Mouse (Mus musculus) liver, embryonic 16.5 days (tissue): ENCODE measurements around the gene Bmper. TPM values are rescaled to one million over a fixed set of nuclear protein-coding genes. Genes with fewer than 3 reads are reported as not detected.

Source experiments
- ATAC-seq: fragments of 200-750 bp; cut with Nextera tagmentation; 2 replicates; pipeline ENCODE4 v1.8.0; 2017; ENCODE audit warnings: low read depth, mild to moderate bottlenecking, moderate number of reproducible peaks, moderate library complexity
- H3K27ac ChIP-seq: fragments of 300-500 bp; sonication (generic); 2 replicates; pipeline ENCODE4 v1.5.1; 2014; ENCODE audit warnings: mild to moderate bottlenecking, low read length
- H3K27me3 ChIP-seq: fragments of 300-500 bp; sonication (generic); 2 replicates; pipeline ENCODE4 v1.6.1; 2014; ENCODE audit warnings: low read depth, low read length, mixed read lengths; ENCODE audit not compliant: control insufficient read depth, insufficient read depth
- H3K36me3 ChIP-seq: fragments of 300-500 bp; sonication (generic); 2 replicates; pipeline ENCODE4 v1.6.1; 2014; ENCODE audit warnings: mild to moderate bottlenecking; ENCODE audit not compliant: control insufficient read depth, insufficient read depth
- H3K4me1 ChIP-seq: fragments of 300-500 bp; sonication (generic); 2 replicates; pipeline ENCODE4 v1.6.1; 2014; ENCODE audit warnings: low read depth, low read length, mixed read lengths; ENCODE audit not compliant: control insufficient read depth
- H3K4me2 ChIP-seq: fragments of 300-500 bp; sonication (generic); 2 replicates; pipeline ENCODE4 v1.6.1; 2014; ENCODE audit warnings: low read depth, low read length, mixed read lengths
- H3K4me3 ChIP-seq: fragments of 300-500 bp; sonication (generic); 2 replicates; pipeline ENCODE4 v1.5.1; 2014; ENCODE audit warnings: low read depth, mild to moderate bottlenecking, low read length
- H3K9ac ChIP-seq: fragments of 300-500 bp; sonication (generic); 2 replicates; pipeline ENCODE4 v1.6.1; 2014; ENCODE audit warnings: low read depth, low read length
- H3K9me3 ChIP-seq: fragments of 300-500 bp; sonication (generic); replicated peaks from 2 replicates; pipeline ENCODE4 v1.6.1; 2016; ENCODE audit warnings: low read length; ENCODE audit not compliant: control insufficient read depth
- WGBS: fragments of 180-500 bp; shearing (Covaris S2); extraction: QIAGEN DNeasy Blood & Tissue Kit; methylation state at CpG from one replicate; pipeline ENCODE4 v1.1.7; 2014; ENCODE audit not compliant: insufficient replicate concordance; 5-methylcytosine and 5-hydroxymethylcytosine counted together
- polyA plus RNA-seq: library from polyadenylated mRNA; unstranded; fragments of >200 nt; fragmentation: Nextera tagmentation; extraction: Ambion mirVana; gene quantifications from 2 replicates; pipeline ENCODE4 v1.2.1, GENCODE M21; 2015

Bmper gene
- polyA plus RNA-seq, 1 experiment from 2014 or later: 0.40 TPM

DNA sequence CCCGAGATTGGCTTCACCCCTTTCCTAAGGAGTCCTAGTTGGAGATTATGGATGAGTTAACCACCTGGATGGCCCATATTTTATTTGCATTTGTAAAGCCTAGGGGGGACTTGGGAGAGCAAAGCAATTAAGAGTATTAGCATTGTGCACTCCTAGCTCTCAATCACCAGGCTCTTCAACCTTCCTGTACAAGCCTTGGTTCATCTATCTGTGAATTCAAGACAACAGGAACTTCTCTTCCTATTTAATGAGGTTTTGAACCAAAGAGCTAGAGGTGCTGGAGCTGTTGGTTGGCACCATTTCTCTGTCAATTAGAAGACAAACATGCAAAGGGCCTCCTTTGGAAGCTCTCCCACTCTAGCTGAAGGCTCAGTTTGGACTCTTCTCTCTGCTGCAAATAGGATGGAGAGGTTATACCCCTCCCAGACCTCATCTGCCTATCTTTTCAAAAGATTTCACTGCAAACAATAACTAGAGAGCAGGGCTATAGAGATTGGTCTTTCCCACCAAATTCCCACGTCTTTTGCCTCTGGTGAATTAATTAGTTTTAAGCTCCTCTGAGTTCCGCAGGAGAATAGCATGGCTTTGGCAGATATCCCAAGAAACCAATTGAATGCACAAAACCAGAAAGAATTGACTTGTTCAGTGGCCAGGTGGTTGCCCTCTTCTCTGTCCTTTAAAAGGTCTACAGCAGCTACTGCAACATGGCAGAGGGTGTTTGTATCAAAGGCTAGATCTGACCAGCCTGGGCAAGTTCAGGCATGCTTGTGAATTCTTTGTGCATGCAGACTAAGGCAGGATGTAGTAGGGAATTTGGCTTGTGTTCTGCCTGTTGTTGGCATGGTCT lies 185.3 kb downstream of the Bmper start:
- no peak for ATAC-seq
- no peaks in the 10 kb centered on the region for H3K9me3 ChIP-seq
- WGBS: 52% methylated on average over 3 of the region's 3 CpGs
- no peak overlapping the region for H3K4me3 ChIP-seq
- H3K4me1 ChIP-seq: no peaks in the 10 kb centered on the region
- H3K27me3 ChIP-seq: no peaks in the 10 kb centered on the region
- H3K36me3 ChIP-seq: no peaks in the 10 kb centered on the region
- no peak overlapping the region for H3K27ac ChIP-seq
- H3K9ac ChIP-seq: no peak overlapping the region
- no peak overlapping the region for H3K4me2 ChIP-seq

DNA sequence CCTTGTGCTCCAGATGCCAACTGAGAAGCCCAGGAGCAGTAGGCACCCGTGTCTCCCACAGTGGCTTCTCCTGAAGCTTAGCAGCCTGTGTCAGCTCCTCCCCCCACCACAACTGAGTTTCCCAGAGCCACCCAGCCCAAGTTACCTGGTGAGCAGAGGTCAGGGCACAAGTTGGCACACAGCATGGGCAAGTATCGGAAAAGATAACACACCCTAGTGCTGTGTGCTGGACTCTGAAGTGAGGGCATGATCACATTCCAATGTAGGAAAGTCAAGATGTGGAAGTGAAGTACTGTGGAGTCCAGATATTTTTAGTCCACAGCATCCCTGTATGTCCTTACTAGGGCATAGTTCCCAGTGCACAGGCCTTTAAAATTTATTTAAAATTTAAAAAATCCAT lies 187.7 kb downstream of the Bmper start:
- no peak for ATAC-seq
- Histone ChIP-seq H3K36me3 (no peaks in the 10 kb centered on the region), H3K9me3 (no peaks in the 10 kb centered on the region), H3K4me3 (no peak overlapping the region), H3K4me1 (no peaks in the 10 kb centered on the region), H3K27me3 (no peaks in the 10 kb centered on the region), H3K27ac (no peak overlapping the region), H3K9ac (no peak overlapping the region), H3K4me2 (no peak overlapping the region)
- 56% methylated on average over 2 of the region's 2 CpGs for WGBS

DNA sequence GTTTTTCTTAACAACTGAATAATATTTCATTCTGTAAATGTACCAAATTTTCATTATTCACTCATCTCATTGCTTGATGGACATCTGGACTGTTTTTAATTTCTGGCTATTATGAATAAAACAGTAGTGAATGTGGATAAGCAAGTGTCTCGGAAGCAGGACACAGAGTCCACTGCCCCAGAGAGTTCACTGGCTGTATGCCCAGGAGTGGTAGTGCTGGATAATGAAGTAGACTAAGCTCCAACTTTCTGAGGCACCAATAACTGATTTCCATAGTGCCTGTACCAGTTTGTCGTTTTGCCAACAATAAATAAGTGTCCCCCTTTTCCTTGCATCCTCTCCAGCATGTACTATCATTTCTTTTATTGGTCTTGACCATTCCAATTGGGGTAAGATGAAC lies 190.1 kb downstream of the Bmper start:
- no peaks in the 10 kb centered on the region for H3K27me3 ChIP-seq
- no peak overlapping the region for H3K27ac ChIP-seq
- 59% methylated on average over 2 of the region's 2 CpGs for WGBS
- no peak overlapping the region for H3K9ac ChIP-seq
- H3K4me3 ChIP-seq: no peak overlapping the region
- H3K36me3 ChIP-seq: no peaks in the 10 kb centered on the region
- H3K4me2 ChIP-seq: no peak overlapping the region
- no peak for ATAC-seq
- H3K4me1 ChIP-seq: no peaks in the 10 kb centered on the region
- no peaks in the 10 kb centered on the region for H3K9me3 ChIP-seq

DNA sequence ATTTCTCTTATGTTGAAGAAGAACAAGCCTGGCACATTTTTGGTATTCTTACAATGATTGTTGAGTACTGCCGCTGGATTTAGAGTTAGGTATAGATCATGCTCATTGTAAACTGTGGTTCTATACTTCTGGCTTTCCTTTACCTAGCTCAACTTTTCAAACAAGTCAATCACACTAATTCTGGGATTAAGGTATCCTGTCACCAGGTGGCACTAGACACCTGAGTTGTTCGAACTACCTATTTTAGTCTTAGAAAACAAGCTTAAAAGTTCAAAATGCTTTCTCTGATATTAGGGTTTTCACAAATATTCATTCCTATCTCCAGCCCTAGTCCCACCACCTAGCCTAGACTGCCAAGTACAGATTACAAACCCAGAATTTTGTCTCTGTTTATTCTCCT lies 196.2 kb downstream of the Bmper start:
- H3K4me1 ChIP-seq: no peaks in the 10 kb centered on the region
- H3K4me2 ChIP-seq: no peak overlapping the region
- no peak overlapping the region for H3K27ac ChIP-seq
- WGBS: 70% methylated on average over 2 of the region's 2 CpGs
- H3K36me3 ChIP-seq: no peaks in the 10 kb centered on the region
- H3K9ac ChIP-seq: no peak overlapping the region
- ATAC-seq: no peak
- no peaks in the 10 kb centered on the region for H3K27me3 ChIP-seq
- H3K9me3 ChIP-seq: no peaks in the 10 kb centered on the region
- no peak overlapping the region for H3K4me3 ChIP-seq

DNA sequence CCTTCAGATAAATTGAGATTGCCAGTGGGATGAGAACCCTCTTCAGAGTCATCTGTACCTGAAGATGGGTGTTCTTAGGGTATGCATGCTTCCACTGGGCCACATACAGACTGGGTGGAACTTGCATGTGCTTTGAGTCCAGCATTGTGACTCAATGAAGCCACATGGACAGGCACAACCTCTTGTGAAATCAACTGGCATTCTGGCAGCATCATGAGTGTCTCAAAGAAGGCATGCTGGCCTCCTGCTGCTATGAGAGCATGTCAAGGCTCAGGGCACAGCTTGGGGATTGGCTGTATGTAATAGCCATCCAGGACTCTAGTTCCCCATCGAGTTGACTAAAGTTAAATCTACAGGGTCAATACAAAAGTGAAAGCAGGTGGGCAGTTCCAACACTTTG lies 200.9 kb downstream of the Bmper start:
- H3K4me1 ChIP-seq: no peaks in the 10 kb centered on the region
- H3K4me2 ChIP-seq: no peak overlapping the region
- H3K4me3 ChIP-seq: no peak overlapping the region
- WGBS: 47% methylated on average over 1 of the region's 1 CpGs
- ATAC-seq: no peak
- H3K9me3 ChIP-seq: no peaks in the 10 kb centered on the region
- no peaks in the 10 kb centered on the region for H3K27me3 ChIP-seq
- H3K36me3 ChIP-seq: no peaks in the 10 kb centered on the region
- no peak overlapping the region for H3K9ac ChIP-seq
- no peak overlapping the region for H3K27ac ChIP-seq

DNA sequence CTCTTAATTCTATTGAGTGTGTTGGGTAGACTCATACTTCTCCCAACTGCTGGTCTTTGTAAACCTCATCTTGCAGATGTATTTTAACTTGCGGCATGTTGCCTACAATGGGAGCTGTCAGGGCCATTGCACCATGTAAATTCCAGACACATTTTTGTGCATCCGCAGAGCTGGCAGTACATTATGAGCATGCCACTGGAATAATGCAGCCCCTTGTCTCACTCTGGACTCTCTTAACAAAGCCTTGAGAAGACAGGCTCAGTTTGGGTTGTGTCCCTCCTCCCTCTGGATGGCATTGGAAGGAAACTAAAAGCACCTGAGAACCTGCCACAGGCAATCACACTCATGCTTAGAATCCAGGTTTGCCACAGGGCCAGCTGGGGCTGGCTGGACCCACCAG lies 209.8 kb downstream of the Bmper start:
- H3K36me3 ChIP-seq: no peaks in the 10 kb centered on the region
- no peak overlapping the region for H3K4me3 ChIP-seq
- no peaks in the 10 kb centered on the region for H3K4me1 ChIP-seq
- no peak for ATAC-seq
- H3K4me2 ChIP-seq: no peak overlapping the region
- H3K9me3 ChIP-seq: no peaks in the 10 kb centered on the region
- H3K27me3 ChIP-seq: no peaks in the 10 kb centered on the region
- no peak overlapping the region for H3K9ac ChIP-seq
- no peak overlapping the region for H3K27ac ChIP-seq
- 75% methylated on average over 2 of the region's 2 CpGs for WGBS

DNA sequence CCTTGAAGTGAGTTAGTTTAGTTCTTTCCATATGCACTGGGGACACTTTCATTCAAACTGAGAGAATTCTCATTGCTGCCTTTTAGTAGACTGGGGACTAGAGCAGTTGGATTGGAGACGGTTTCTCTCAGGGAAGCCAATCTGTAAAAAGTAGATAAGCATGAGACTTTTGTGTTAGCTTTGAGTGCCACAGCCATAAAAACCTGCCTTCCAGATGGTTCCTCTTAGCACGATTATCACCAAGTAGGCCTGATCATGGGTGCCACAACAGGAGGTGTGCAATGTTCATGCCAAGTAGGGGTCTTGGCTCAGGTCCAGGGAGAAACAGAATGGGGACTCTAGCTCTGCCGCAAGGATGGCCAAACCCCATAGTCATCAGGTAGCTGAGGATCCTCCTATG lies 210.4 kb downstream of the Bmper start:
- H3K4me2 ChIP-seq: no peak overlapping the region
- no peak overlapping the region for H3K9ac ChIP-seq
- no peaks in the 10 kb centered on the region for H3K4me1 ChIP-seq
- WGBS: 43% methylated on average over 3 of the region's 3 CpGs
- no peak overlapping the region for H3K4me3 ChIP-seq
- no peak overlapping the region for H3K27ac ChIP-seq
- H3K9me3 ChIP-seq: no peaks in the 10 kb centered on the region
- no peaks in the 10 kb centered on the region for H3K36me3 ChIP-seq
- H3K27me3 ChIP-seq: no peaks in the 10 kb centered on the region
- no peak for ATAC-seq

DNA sequence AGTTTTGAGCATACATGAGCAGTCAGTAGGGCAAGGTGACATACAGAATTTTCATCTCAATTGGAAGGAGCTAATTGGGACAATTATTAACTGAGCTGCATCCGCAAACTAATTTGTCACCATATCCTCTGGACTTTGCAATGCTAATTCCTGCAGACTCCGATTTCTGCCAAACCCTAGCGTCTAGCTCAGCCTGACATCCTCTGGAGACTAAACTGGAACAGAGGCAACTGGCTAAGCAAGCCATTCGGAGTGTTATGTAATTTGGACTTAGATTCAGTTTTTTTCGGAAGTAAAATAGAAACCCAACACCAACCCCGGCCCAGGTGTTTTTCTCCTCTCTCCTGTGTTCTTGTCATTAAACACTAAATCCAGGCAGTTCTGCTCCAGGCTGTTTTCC lies 213.9 kb downstream of the Bmper start:
- Histone ChIP-seq H3K36me3 (no peaks in the 10 kb centered on the region), H3K9me3 (no peaks in the 10 kb centered on the region), H3K27ac (no peak overlapping the region), H3K27me3 (no peaks in the 10 kb centered on the region), H3K4me1 (no peaks in the 10 kb centered on the region), H3K9ac (no peak overlapping the region), H3K4me2 (no peak overlapping the region), H3K4me3 (no peak overlapping the region)
- ATAC-seq: no peak
- 56% methylated on average over 6 of the region's 6 CpGs for WGBS

DNA sequence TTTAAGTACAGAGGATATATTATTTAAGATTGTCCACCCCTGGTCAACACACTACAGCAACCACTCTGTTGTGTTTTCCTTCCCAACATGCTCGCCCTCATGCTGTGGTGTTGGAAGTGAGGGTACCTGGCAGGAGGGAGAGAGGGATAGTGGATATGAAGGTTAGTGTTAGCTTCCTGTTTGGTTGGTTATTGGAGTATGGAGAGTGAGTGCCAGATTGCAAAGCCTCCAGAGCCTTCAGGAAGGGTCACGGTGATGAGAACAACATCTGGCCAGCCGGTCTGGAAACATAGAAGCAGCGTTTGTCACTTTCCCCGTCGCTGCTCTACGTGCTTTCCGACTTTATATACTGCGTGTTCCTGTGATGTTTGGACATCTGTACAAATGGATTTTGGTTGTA lies 215.8 kb downstream of the Bmper start:
- no peak overlapping the region for H3K4me2 ChIP-seq
- H3K27me3 ChIP-seq: no peaks in the 10 kb centered on the region
- no peaks in the 10 kb centered on the region for H3K4me1 ChIP-seq
- H3K4me3 ChIP-seq: no peak overlapping the region
- no peak overlapping the region for H3K27ac ChIP-seq
- no peak for ATAC-seq
- 76% methylated on average over 9 of the region's 9 CpGs for WGBS
- H3K36me3 ChIP-seq: no peaks in the 10 kb centered on the region
- H3K9ac ChIP-seq: no peak overlapping the region
- H3K9me3 ChIP-seq: no peaks in the 10 kb centered on the region
